Mouse (Mus musculus) ES-CJ7 (cell line): ENCODE data around the gene Stk11ip.
A peak's percentile ranks its signal among the peaks of the same experiment; 100 is the strongest.

Experiments used
- DNase-seq: peaks from one replicate; pipeline ENCODE4 v3.0.0; 2011; ENCODE audit warnings: low read depth, low spot score

The Stk11ip gene

DNA sequence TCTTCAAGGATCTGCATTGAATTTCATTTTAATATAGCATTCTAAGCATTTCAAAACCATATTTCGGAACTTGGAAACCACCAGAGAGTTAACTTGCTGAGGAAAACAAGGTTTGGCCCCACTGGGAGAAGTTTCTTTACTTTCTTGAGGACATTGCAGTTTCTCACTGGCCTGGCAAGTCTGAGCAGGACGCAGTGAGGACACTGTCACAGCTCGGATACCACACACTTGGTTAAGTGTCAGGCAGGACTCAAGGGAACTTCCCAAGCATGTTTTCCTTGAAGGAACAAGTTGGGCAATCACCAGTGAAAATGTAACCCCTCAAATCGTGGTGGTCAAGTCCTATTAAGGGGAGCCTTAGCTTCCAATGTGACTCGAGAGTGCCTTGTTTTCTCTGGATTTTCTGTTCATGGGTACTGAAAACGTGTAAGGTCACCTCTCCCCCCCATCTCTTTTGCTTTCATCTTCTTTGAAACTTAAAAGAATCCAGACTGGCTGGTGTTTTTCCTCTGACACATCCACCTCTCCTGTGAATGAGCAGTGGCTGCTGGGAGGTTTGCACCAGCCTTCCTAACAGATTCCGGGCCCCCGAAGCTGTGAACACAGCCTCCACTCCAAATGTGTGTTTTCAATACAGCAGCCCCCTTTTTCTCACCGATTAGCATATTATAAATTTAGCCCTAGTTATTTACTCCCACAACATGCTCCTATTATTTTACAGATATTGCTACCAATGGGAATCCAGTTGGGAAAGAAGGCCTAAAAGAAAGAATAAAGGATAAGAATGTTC, 16.9 kb upstream of the Stk11ip start:
- no peak for DNase-seq

DNA sequence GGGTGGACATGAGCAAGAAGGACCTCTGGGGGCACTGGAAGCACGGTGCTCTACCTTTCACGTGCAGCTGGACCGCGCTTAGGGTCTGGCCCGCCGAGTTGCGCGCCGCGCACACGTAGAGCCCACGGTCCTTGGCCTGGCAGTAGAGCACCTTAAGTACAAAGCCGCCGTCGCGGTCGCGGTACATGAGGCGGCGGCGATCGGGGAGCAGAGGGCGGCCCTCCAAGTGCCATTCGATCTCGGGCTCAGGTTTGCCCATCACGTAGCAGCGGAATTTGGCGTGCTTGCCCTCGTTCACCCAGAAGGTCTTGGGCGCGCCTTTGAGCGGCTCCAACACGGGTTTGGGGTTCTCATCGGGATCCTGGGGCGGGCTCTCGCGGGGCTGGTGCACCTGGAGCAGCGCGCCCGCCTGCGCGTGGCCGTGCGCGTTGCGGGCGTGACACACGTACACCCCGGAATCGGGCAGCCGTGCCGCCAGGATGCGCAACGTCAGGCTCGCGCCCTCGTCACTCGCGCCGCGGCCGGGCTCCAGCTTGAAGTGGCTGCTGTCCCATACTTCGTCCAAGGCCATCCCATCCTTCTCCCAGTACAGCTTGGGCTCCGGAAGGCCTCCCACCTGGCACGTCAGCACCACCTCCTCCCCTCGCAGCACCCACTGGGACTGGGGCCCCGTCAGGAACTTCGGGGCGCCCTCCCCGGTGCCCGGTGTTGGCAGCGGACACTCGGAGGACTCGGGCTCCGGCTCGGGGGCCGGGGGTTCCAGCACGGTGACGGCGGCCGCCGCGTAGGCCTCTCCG, 16.0 kb upstream of the Stk11ip start:
- peak; percentile 58 for DNase-seq

DNA sequence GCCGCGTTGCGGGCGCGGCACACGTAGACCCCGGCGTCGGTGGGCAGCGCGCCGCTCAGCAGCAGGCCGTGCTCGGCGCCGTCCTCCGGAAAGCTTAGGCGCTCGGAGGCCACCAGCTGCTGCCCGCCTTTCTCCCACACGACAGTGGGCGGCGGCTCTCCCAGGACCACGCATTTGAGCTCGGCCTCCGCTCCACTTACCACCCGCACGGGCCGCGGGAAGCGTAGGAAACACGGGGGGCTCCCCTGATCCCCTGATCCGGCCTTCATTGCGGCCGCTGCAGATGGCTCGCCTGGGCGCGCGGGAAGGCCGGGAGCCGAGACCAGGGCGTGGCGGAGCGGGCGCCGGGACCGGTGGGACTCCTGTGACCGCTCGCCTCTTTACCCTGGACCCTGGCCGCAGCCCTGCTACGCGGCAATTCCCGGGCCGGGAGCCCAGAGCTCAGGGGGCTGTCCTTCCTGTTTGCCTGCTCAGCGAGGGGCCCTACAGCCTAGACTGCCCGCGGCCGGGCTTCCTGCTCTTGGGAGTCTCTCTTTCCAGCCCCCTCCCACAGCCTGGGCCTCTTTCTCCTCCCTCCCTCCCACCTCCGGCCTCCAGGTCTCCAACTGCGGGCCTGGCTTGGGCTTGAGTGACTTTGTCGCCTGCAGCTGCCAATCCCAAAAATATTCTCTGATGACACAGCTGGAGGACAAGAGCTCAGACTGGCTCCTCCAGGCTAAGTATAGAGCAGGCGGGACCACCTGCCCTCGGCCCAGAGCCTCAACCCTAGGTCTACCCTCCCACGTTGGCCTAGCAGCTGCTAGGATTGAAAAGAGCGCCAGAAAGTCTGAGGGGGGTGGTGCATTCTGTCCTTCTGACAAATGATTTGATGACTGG, 15.1 kb upstream of the Stk11ip start, which contains the start of gene Obsl1:
Gene Obsl1 (minus strand): TSS at position 497 of the 876 bp plus-strand sequence.
- DNase-seq: peak; percentile 70

DNA sequence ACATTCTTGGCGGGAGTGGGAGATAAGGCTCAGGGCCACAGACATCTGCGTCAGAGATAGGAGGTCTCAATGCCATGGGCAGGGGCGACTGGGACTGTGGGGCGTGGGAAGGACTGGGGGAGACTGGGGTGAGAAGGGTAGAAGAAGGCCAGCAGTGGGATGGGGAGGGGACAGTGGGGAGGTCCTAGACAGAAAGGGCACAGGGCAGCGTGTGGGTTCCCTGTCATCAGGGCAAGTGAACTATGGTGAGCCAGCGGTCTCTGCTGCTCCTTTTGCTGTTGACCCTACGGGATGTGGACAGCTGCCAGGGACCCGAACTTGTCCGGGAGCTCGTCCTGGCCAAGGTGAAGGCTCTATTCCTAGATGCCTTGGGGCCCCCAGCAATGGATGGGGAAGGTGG, 14.3 kb upstream of the Stk11ip start, which contains the start of gene Inha:
Gene Inha (plus strand): TSS at position 72 of the 400 bp plus-strand sequence.
- no peak for DNase-seq

DNA sequence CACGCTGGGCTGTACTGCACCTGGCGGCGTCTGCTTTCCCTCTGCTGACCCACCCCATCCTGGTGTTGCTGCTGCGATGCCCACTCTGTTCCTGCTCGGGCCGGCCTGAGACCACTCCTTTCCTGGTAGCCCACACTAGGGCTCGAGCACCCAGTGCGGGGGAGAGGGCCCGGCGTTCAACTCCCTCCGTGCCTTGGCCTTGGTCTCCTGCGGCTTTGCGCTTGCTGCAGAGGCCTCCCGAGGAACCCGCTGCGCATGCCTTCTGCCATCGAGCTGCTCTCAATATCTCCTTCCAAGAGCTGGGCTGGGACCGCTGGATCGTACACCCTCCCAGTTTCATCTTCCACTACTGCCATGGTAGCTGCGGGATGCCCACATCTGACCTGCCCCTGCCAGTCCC, 11.7 kb upstream of the Stk11ip start:
- DNase-seq: no peak

DNA sequence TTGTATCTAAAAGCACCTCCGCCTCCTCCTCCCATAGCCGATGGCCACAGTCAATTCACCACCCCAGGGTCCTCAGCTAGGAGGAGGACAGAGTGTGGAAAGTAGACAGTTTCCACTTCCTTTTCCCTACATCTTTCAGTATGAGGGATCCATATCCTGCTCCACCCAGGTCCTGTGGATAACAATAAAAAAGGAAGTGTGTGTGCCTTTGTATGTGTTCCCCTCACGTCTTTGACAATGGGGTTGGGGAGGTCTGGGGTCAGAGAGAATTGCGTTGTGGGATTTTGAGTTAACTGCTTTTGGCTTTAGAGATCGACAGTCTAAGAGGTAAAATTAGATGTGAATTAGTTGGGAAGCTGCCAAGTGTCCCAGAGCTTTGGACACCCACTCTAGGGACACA, 11.2 kb upstream of the Stk11ip start:
- DNase-seq: peak; percentile 67

DNA sequence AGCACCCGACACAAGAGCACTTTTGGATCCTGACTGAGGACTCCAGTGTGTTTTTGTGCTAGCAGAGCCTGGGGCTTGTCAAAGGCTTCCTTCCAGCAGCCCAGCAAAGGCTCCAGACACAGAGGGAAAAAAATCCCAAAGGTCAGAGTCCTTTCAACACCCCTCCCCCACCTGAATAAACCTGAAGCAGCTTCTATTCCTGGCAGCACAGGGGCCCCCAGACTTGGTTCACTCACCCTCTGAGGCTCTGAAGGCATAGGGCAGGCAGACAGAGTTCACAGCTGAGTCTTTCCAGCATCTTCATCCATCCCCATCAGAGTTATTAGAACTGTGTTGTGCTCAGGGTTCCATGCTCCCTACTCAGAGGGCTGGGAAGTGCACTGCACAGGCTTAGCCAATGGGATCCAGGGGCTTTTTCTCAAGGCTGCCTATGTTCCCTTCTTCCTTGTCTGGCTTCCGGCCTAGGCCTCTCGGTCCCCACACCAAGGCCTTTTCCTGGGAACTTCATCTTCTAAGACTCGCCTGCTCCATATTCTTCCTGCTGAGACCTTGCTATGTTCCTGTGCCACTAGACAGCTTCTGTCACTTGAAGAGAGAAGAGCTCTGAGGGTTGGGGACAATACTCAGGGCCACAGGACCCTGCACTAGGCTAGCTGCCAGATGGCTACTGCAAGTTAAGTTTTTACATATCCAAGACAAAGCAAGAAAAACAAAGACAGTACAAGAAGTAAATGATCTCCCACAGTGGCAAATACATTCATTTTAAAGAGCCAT, 9.7 kb upstream of the Stk11ip start:
- DNase-seq: peak; percentile 84

DNA sequence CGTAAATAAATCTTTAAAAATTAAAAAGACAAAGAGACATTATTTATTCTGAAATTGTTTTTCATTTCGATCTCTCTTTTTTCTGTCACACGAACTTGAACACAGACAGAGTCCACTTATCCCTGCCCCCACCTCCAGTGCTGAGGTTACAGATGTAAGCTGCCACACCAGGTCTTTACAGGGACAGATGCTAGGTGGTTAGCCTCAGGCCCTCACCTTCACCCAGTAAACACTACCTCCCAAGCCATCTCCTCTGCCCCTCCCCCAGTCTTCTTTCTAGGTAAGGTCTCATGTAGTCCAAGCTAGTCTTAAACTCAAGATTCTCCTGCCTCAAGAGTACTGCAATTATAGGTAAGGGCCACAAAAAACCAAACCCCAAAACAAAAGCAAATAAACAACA, 8.8 kb upstream of the Stk11ip start:
- peak; percentile 64 for DNase-seq

DNA sequence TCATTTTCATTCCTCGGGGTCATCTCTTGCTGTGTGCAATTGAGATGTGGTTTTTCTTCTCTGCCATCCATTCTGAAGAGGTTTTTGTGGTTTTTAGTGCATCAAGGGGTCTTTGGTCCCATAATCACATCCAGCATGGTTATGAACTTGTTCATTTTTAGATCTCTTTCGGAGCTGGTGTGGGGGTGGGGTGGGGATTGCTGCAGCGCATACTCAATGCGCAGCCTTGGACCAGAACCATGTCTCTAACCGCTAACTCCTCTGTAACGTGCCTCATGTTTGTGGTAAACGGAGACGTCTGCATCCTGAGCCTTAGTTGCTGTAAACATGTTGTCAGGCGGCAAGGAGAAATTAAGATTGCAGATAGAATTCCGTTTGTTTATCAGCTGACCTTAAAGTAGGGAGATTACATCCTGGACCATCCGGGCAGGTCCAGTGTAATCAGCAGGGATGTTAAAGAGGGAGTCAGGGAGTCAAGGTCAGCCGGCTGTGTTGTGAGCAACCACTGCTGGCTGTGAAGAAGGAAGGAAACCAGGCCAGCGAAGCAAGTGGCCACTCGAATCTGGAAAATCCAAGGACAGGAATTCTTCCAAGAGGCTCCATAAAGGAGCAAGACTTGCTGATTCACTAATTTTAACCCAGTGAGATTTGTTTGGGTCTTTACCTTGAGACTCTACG, 4.5 kb upstream of the Stk11ip start:
- DNase-seq: no peak

DNA sequence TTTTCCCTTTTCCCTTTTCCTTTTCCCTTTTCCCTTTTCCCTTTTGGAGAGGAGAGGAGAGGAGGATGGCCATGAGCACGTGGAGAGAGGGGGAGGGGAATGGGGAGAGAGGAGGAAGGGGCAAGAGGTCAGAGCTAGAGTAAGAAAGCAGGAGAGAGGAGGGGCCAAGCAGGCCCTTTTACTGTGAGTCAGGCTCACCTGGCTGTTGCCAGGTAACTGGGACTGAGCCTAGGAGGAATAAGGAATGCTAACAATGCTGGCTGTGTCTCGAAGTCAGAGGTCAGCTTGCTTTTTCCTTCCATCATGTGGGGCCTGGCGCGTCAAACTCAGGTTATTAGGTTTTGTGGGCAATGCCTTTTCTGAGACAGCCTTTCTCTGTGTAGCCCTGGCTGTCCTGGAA, 3.3 kb upstream of the Stk11ip start:
- DNase-seq: peak; percentile 96

DNA sequence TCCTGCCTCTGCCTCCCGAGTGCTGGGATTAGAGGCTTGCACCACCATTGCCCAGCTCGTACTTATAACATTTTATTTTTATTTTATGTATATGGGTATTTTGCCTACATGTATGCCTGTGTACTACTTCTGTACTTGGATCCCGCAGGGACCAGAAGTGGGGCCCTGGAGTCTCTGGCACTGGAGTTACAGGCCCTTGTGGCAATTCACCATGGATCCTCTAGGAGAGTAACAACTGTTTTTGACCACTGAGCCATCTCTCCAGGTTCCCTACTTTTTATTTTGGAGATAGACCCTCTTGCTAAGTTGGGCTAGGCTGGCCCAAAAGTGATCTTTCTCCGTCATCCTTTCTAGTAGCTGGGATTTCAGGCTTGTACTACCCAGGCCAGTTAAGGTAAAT, 2.9 kb upstream of the Stk11ip start:
- peak; percentile 61 for DNase-seq

DNA sequence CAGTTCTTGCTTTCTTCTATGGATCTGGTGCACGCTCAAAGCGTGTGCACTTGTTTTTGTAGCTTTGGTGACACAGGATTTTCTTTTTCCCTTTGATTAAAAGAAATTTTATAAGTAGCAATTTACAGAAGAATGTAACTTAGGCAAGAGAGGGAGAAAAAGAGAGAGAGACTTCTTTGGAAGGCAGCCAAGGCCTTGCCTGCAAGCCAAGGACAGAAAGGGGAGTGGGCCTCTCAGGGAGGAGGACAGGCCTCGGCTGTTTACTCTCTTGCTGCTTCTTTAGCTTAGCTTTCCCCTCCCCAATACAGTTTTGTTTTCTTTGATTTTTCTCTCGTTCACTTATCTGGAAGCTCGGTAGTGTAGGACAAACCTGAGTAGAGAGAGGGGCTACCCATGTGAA, 1.8 kb upstream of the Stk11ip start:
- DNase-seq: no peak

DNA sequence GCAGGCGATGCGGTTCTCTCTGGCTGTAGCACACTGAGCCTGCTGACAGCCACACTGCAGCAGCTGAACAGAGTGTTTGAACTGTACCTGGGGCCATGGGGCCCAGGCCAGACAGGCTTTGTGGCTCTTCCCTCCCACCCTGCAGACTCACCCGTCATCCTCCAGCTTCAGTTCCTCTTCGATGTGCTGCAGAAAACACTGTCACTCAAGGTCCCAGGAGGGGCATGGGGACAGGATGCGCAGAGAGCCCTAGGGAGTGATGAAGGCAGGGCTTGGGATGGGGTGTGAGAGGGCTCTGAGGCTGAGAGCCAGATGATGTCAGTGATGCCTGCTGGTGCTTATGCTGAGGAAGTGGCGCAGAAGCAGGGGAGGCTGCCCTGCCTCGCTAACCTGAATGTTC, 3.4 kb downstream of the Stk11ip start:
- DNase-seq: no peak

DNA sequence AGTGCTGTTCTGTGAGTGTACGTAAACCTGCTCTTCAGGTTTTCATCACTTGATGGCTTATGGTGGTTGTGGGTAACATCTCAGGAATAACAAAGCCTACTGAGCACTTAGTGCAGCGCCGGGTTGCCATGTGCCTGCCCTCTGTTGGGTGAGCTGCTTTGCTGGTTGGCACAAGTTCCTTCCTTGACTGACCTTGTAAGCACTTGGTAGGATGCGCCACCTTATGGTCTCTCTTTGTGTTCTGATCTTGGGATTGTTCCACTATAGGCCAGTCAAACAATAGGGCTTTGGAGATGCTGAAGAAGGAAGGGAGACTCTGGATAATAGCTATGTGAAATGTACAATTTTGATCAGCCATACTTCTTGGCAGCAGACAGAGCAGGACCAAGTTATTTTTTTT, 9.2 kb downstream of the Stk11ip start:
- no peak for DNase-seq

DNA sequence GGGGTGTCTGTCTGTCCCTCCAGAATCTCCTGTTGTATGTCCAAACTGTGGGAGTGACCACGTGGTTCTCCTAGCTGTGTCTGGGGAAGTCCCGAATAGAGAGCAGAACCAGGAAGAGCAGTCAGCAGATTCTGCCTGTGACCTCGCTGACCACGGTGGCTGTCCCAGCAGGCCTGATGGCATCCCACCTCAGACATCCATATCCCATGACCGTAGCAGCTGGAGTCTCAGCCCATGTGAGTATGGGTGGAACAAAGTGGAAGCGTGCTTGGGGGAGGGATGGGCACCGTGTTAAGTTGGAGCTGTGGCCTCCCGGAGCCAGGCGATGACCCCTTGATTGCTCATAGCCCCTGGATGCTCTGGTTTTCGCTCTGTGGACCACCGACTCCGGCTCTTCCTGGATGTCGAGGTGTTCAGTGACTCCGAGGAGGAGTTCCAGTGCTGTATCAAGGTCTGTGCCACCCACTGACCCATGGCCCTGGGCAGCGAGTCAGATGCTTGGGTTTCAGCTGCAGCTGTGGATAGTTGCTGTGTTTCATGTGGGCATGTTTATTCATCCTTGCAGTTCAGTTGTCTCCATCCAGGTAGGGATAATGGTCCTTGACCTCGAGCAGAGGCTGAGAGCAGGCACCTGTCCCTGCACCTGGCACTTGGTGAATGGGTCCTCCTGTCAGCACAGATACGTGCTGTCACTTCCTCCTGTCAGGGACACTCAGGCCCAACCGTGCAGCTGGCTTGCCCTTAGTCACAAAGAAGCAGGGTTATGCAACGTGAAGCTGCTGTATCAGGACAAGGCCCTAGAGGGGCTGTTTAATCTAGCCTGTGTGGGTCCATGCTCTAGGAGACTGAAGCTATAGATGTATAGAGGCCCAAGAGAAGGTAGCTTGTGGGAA, 11.2 kb downstream of the Stk11ip start:
- DNase-seq: no peak

DNA sequence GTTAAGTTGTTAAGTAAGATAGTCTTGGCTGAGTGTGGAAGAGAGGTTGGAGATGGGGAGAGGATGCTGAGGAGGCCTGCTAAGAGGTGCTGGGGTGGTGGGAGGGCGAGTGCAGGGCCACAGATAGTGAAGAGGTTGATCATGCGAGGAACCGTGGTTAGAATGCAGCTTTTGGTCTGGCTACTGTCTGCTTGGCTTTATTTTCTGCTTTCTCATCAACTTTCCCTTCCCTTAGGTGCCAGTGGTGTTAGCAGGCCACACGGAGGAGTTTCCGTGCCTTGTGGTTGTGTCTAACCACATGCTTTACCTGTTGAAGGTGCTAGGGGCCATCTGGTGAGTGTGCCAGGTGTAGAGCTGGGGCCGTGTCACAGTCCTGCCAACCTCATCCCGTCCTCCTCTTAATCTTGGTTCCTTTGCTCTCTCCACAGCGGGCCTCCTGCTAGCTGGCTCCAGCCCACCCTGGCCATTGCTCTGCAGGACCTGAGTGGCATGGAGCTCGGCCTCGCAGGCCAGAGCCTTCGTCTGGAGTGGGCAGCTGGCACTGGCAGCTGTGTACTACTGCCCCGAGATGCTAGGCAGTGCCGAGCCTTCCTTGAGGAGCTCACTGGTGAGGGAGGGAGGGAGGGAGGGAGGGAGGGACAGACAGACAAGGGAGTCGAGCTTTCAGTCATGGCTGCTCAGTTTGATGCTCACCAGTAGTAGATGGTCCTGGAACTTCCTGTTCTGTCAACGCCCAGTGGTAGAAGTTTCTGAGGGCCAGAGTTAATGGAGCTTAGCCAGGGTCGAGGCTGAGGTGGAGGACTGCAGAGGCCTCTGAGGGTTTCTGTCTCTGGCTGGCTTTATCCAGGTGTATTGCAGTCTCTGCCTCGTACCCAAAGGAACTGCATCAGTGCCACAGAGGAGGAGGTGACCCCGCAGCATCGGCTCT, 12.3 kb downstream of the Stk11ip start:
- no peak for DNase-seq

DNA sequence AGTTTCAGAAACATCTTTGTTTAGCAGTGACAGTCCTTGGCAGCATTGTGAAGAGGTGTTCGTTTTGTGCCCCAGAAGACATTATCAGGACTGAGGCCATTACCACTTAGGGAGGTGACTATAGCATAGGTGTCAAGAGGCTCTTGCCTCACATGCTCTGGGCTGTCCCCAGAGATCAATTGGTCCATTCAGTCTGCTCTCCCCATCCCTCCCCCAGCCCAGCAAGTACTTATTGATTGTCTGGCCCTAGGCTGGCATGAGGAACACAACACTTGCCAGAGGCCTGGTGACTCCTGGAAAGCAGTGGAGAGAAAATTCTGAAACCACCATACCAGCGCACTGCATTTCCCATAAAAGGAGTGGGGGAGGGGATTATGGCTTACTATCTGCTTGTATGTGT, 16.3 kb downstream of the Stk11ip start:
- DNase-seq: no peak

DNA sequence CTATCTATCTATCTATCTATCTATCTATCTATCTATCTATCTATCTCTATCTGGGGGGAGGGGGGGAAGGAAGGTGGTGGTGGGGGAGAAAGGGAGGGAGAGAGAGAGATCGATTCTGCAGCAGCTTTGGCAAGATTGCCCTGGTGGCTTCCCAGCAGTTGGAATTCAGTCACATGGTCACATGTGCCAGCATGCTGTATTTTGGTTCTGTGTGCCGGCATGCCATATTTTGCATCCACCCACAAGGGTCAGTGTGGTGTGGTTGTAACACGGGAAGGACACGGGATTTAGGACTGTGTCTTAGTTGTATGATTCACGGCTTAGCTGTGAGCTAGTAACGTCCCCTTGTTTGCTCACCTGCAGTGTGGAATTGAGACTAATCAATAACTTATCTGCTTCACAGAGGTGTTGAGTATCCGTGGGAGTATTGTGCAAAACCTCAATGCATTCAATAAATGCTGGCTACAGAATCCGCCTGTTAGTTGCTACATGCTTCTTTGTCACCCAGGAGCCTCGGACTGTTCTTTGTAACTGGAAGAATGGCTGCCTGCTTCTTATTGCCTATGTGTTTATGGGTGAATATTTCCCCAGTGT, 17.4 kb downstream of the Stk11ip start:
- DNase-seq: no peak
